Mouse (Mus musculus) gonadal fat pad, adult 2 months (tissue): ENCODE measurements at regions not wholly inside any gene's neighbourhood (a gene's known extent, or its start where the extent isn't known, plus 50 kb on each side); places are given as distances from the start of the nearest gene placed in this dataset.
A peak's percentile ranks its signal among the peaks of the same experiment; 100 is the strongest.

Source experiments
- DNase-seq: peaks from one replicate; pipeline ENCODE4 v3.0.0-alpha.2; 2012; ENCODE audit warnings: low read depth

GRCm38 (mm10) chr5:57582392-57582791 is 135.4 kb upstream of the Pcdh7 start:
- no peak for DNase-seq

- DNase-seq, result no peak
Measured at GRCm38 (mm10) chr5:57587016-57587415, 130.8 kb upstream of the Pcdh7 start.

GRCm38 (mm10) chr5:57595924-57596323 is 121.8 kb upstream of the Pcdh7 start:
- peak; percentile 31 for DNase-seq

- DNase-seq, result no peak
Measured at GRCm38 (mm10) chr5:57597043-57597442, 120.7 kb upstream of the Pcdh7 start.

- DNase-seq, result no peak
Measured at GRCm38 (mm10) chr5:57598187-57598700, 119.5 kb upstream of the Pcdh7 start.
